Mouse (Mus musculus): Measurements from ENCODE around the gene Ormdl2. TPM values are rescaled to one million over a fixed set of nuclear protein-coding genes. Genes with fewer than 3 reads are reported as not detected.
A peak's percentile ranks its signal among the peaks of the same experiment; 100 is the strongest.

Ormdl2 gene
- polyA plus RNA-seq, 1 experiment = 36.4 TPM

DNA sequence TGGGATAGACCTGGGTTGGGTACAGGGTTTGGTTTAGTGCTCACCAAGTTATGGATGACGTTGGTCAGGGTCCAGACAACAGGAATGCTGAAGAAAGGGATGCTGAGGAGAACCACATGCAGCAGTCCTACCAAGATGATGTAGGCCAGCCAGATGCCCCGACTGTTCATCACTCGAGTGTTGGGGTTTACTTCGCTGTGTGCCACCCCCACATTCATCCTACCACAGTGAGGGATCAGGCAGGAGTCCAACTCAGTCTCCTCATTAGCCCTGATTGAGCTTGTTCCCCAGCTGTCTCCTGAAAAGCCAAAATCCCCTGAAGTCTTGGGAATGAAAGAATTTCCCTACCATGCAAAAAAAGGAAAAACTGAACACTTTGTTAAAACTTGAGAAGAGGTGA, 1.2 kb downstream of the Ormdl2 start:
- peaks cover 3% of the 10 kb centered on the region; the same call in 1 of the 2 replicates for H3K4me1 ChIP-seq (ENCODE audit: control insufficient read depth, insufficient read depth, insufficient read length, low read length)
- no peak overlapping the region for H3K4me3 ChIP-seq (ENCODE audit: insufficient read depth, low read depth, low read length)
- no peak overlapping the region for H3K27ac ChIP-seq (replicated peaks; ENCODE audit: low read depth, low read length)

DNA sequence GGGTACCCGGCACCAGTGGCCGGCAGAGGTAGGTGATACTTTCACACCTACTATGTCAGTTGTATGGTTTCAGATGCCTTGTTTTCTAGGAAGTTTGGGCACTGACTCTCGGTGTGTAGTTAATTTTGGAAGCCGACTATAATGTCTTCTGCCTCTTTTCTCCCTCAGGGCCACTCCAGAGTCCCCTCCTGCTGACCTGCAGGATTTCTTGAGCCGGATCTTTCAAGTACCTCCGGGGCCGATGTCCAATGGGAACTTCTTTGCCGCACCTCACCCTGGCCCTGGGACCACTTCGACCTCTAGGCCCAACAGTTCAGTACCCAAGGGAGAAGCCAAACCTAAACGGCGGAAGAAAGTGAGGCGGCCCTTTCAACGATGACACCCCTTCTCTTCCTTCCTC, 4.4 kb downstream of the Ormdl2 start, which contains the start of gene Sarnp:
TSS of gene Sarnp (plus strand) at position 301 of the 400 bp plus-strand sequence.
- H3K4me1 ChIP-seq (ENCODE audit: control insufficient read depth, insufficient read depth, insufficient read length, low read length) = no peaks in the 10 kb centered on the region
- no peak within 1 kb of the TSS for H3K27ac ChIP-seq (replicated peaks; ENCODE audit: low read depth, low read length)
- no peak within 1 kb of the TSS for H3K4me3 ChIP-seq (ENCODE audit: insufficient read depth, low read depth, low read length)

DNA sequence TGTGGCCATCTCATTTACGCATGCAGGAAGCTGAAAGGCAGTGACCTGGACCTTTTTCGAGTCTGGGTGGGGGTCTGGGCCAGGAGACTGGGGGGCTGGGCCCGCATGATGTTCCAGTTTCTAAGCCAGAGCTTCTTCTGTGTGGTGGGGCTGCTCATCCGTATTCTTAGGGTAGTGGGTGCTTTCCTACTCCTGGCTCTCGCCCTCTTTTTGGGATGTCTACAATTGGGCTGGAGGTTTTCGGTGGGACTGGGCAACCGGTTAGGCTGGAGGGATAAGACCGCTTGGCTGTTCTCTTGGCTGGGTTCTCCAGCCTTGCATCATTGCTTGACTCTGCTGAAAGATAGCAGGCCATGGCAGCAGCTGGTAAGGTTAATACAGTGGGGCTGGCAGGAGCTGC, 14.4 kb downstream of the Ormdl2 start:
- H3K27ac ChIP-seq (replicated peaks; ENCODE audit: low read depth, low read length) = no peak overlapping the region
- H3K4me3 ChIP-seq (ENCODE audit: insufficient read depth, low read depth, low read length) = peak overlapping the region; percentile 46
- peaks cover 19% of the 10 kb centered on the region for H3K4me1 ChIP-seq (ENCODE audit: control insufficient read depth, insufficient read depth, insufficient read length, low read length)

DNA sequence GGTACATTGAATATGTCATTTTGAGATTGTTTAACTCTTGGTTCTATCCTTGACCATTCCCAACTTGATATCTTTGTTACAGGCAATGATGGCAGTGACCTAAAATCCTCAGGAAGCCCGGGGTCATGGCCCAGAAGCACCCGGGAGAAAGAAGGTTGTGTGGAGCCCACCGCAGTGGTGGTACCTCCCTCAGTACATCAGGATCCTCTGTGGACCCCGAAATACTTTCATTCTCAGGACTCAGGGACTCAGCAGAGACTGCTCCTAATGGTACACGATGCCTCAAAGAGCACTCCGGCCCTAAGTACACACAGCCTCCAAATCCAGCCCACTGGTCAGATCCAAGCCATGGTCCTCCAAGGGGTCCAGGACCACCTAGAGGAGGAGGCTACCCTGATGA, 15.4 kb downstream of the Ormdl2 start:
- peaks cover 19% of the 10 kb centered on the region for H3K4me1 ChIP-seq (ENCODE audit: control insufficient read depth, insufficient read depth, insufficient read length, low read length)
- no peak overlapping the region for H3K27ac ChIP-seq (replicated peaks; ENCODE audit: low read depth, low read length)
- peak overlapping the region; percentile 46 for H3K4me3 ChIP-seq (ENCODE audit: insufficient read depth, low read depth, low read length)

DNA sequence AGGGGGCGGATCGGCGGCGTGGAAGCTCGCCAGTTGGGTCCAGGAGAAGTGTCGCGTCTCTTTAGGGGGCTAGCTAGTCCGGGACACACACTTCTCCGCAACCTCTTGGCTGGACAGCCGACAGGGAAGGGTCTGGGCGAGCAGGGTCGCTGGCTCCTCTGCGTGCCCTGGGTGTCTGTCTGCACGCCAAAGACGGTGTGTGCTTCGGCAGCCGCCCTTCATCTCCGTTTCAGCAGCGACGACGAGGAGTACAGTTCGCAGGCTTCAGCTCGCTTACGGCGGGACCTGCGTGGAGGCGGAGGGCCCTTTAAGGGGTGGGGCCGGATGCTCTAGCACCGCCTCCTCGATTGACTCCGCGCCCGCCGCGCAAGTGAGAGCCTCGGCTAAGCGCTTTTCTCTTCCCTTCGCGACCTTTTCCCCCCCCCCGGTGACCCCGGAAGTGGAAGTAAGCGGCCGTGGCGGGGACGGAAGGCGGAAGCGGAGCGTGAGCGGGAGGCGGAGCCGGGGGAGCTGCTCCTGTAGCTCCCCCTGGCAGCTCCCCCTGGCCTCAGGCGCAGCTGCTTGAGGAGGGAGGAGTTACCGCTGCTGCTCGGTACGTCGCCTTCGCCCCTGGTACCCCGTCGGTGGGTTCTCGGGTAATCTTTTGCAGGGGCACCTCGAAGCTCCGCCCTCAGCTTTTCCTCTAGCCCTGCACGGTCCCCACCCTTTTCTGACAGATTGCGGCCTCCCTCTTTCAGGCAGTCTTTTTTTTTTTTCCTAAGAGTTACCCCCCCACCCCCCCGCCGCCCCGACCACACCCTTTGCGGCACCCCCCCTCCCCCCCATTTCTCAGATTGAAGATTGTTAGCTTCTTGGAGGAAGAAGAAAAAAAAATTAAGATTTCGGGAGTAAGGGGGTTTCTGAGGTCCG, 16.1 kb downstream of the Ormdl2 start:
- Histone ChIP-seq H3K4me3 (ENCODE audit: insufficient read depth, low read depth, low read length) (peak overlapping the region; percentile 92), H3K4me1 (ENCODE audit: control insufficient read depth, insufficient read depth, insufficient read length, low read length) (peaks cover 19% of the 10 kb centered on the region), H3K27ac (replicated peaks; ENCODE audit: low read depth, low read length) (peak overlapping the region; percentile 96)

DNA sequence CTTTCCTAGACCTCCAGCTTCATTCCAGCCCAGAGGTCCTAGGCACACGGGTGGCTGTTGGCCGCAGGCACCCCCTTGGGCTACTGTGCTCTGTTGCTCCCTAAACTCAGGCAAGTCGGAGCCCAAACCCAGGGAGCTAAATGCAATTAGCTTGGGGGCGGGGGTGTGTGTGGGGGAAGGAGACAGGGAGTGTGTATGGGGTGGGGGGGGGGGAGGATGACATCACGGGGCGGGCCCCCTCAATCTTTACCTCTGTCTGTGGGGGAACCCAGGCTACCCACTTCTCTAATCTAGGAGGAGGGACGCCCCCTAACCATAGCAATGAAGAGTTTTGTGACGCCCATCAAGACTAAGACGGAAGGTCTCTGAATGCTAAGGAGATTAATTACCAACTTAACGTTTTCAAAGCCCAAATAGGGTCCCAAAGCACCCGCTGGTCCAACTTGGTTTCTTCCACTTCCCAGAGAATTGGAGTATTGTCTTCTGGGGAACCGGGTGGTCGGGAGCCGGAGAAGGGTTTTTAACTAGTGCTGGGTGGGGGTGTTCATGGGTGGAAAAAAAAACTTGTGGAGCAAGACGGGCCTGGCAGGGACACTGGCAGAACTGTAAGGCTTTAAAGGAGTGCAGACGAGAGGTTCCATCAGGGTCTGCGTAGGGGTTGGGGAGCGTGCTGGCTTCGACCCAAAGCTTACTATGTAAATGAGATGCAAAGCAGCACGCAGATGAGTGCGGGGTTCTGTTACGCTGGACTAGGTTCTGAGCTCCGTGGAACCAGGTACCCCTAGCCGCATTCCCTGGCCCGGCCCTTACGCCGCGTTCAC, 17.0 kb downstream of the Ormdl2 start, which contains the start of gene Tmem198b:
TSS of gene Tmem198b (minus strand) at position 100 of the 821 bp plus-strand sequence.
- H3K27ac ChIP-seq (replicated peaks; ENCODE audit: low read depth, low read length) = peak within 1 kb of the TSS; percentile 96
- peaks cover 18% of the 10 kb centered on the region for H3K4me1 ChIP-seq (ENCODE audit: control insufficient read depth, insufficient read depth, insufficient read length, low read length)
- H3K4me3 ChIP-seq (ENCODE audit: insufficient read depth, low read depth, low read length) = peak within 1 kb of the TSS; percentile 92

DNA sequence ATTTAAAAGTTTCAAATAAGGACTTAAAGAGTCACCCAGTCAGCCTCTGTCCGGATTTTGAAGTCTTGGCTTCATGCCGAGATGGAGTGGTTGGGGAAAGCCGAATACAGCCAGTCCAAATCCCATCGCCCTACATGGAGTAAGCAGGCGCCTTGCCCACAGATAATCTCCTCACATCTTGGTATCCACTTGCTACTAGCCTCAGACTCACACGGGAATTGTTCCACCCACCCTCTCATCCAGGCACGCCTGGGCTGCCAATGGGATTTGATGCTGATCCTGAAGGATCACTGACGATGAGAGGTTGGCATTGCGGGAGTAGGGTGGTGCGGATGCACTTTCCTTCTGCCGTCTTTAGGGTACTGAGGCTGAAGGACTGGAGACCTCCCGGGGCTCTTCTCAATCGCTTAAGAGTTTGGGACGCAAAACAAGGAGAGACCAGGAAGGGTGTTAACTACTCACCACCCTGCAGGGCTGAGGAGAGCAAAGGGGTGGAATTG, 17.6 kb downstream of the Ormdl2 start, which contains the start of gene Dnajc14:
TSS of gene Dnajc14 (plus strand) at position 292 of the 500 bp plus-strand sequence.
- peaks cover 14% of the 10 kb centered on the region for H3K4me1 ChIP-seq (ENCODE audit: control insufficient read depth, insufficient read depth, insufficient read length, low read length)
- peak within 1 kb of the TSS; percentile 96 for H3K27ac ChIP-seq (replicated peaks; ENCODE audit: low read depth, low read length)
- H3K4me3 ChIP-seq (ENCODE audit: insufficient read depth, low read depth, low read length) = peak within 1 kb of the TSS; percentile 92

DNA sequence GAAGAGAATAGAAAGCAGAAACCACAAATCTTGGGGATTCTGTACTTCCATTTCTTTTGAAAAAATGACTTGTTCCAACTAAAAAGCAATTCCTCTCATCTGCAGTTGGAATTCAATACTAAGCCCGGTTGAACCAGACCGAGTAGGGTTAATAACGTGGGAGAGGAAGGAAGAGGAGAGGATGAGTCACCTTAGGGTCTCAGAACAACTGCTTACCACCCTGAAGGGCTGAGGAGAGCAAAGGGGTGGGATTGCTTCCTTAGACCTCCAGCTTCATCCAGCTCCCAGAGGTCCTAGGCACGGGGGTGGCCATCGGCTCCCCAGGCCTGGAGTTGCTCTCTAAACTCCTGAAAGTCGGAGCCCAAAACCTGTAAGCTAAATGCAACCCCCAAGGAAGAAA, 18.1 kb downstream of the Ormdl2 start:
- Histone ChIP-seq H3K4me3 (ENCODE audit: insufficient read depth, low read depth, low read length) (peak overlapping the region; percentile 92), H3K27ac (replicated peaks; ENCODE audit: low read depth, low read length) (peak overlapping the region; percentile 91), H3K4me1 (ENCODE audit: control insufficient read depth, insufficient read depth, insufficient read length, low read length) (peaks cover 10% of the 10 kb centered on the region)

DNA sequence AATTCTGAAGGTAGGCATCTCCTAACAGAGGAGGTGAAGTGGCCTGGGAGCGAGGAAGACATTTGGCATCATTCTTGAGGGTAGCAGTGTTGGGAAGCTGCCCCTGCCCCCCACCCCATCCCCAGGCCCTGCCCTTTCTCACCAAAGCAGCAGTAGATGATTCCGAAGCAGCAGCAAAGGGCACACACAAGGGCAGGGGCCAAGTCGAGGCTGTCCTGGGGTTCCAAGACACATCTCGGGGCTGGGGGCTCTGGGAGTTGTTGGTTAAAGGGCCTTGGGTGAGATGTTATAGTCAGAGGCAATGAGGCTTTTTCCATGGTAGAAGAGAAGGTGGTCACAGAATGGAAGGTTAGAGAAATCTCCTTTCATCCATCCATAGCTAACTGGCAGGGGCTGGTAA, 18.5 kb downstream of the Ormdl2 start:
- peak overlapping the region; percentile 92; the same call in 1 of the 2 replicates for H3K4me3 ChIP-seq (ENCODE audit: insufficient read depth, low read depth, low read length)
- no peak overlapping the region for H3K27ac ChIP-seq (replicated peaks; ENCODE audit: low read depth, low read length)
- peaks cover 10% of the 10 kb centered on the region for H3K4me1 ChIP-seq (ENCODE audit: control insufficient read depth, insufficient read depth, insufficient read length, low read length)

DNA sequence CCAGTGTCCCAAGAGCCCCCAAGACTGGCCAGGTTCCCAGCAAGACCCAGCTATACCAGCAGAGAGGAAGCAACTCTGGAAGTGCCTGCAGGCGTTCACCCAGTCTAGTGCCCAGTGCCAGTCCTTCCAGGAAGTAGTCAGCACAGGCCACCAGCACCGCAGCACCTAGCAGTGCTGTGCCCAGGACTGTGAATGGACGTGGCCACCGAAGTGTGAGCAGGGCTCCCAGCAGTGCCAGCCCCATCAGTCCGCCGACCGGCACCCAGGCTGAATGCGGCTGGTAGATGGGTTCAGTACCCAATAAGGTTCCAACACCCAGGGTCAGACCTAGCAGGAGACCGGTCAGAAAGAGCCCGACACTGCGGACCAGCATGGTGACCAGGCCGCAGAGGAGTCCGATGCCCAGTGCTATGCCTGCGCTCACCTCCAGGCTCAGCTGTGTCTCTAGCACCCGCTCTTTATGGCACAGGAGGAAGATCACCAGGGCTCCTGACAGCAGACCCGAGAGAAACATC, 19.4 kb downstream of the Ormdl2 start:
- no peak overlapping the region for H3K27ac ChIP-seq (replicated peaks; ENCODE audit: low read depth, low read length)
- H3K4me3 ChIP-seq (ENCODE audit: insufficient read depth, low read depth, low read length) = no peak overlapping the region
- H3K4me1 ChIP-seq (ENCODE audit: control insufficient read depth, insufficient read depth, insufficient read length, low read length) = peaks cover 8% of the 10 kb centered on the region

DNA sequence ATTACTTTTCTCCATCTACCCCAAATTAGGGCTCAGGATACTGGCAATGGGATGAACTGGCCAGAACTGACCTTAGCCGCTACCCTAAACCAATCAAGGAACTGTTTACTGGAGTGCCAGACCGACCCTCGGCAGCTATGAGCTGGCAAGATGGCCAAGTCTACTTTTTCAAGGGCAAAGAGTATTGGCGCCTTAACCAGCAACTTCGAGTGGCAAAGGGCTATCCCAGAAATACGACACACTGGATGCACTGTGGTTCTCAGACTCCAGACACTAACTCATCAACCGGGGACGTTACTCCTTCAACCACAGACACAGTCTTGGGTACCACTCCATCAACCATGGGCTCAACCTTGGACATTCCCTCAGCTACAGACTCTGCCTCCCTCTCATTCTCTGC, 22.8 kb downstream of the Ormdl2 start:
- Histone ChIP-seq H3K4me1 (ENCODE audit: control insufficient read depth, insufficient read depth, insufficient read length, low read length) (no peaks in the 10 kb centered on the region), H3K4me3 (ENCODE audit: insufficient read depth, low read depth, low read length) (no peak overlapping the region), H3K27ac (replicated peaks; ENCODE audit: low read depth, low read length) (no peak overlapping the region)

DNA sequence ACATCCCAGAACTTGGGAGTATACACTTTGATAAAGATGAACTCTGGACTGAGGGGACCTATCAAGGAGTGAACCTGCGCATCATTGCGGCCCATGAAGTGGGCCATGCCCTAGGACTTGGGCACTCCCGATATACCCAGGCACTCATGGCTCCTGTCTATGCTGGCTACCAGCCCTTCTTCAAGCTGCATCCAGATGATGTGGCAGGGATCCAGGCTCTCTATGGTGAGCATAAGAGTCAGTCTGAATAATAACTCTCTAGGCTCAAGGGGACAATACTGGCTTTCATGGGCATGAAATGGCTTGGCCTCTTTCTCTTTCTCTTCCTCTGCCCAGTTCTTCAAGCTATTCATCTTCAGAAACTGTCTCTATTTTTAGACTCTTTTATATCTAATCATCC, 25.9 kb downstream of the Ormdl2 start:
- Histone ChIP-seq H3K4me3 (ENCODE audit: insufficient read depth, low read depth, low read length) (no peak overlapping the region), H3K27ac (replicated peaks; ENCODE audit: low read depth, low read length) (no peak overlapping the region), H3K4me1 (ENCODE audit: control insufficient read depth, insufficient read depth, insufficient read length, low read length) (0 out of 2 replicates have a peak, but pooled peaks cover under 1% of the 10 kb centered on the region)

DNA sequence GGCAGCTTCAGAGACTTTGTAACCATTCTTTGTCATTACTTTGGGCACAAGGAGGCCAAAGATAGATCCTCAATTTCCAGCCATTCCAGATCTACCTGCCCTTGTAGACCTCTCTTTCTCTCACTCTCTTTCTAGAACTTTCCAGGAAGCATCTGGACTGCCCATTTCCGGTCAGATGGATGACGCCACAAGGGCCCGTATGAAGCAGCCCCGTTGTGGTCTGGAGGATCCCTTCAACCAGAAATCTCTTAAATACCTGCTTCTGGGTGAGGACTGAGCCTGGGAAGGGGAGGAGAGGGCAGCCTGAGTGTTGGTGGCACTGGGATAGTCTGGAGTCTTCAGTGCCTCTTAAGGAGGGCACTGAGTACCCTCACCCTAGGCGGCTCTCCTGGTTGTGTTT, 27.1 kb downstream of the Ormdl2 start:
- H3K4me1 ChIP-seq (ENCODE audit: control insufficient read depth, insufficient read depth, insufficient read length, low read length) = 0 out of 2 replicates have a peak, but pooled peaks cover 3% of the 10 kb centered on the region
- H3K4me3 ChIP-seq (ENCODE audit: insufficient read depth, low read depth, low read length) = no peak overlapping the region
- no peak overlapping the region for H3K27ac ChIP-seq (replicated peaks; ENCODE audit: low read depth, low read length)

DNA sequence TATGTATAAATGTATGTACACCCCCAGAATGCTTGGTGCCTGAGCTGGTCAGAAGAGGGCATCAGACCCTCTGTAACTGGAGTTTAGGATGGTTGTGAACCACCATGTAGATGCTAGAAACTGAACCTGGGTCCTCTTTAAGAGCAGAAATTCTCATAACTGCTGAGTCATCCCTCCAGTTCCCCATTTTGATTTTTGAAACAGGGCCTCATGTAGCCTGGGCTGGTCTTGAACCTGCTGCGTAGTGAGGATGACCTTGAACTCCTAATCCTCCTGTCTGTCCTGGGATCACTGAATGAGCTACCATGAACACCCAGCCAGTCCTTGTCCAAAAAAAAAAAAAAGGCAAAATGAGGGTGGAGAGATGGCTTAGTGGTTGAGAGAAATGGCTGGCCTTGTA, 28.2 kb downstream of the Ormdl2 start:
- Histone ChIP-seq H3K27ac (replicated peaks; ENCODE audit: low read depth, low read length) (no peak overlapping the region), H3K4me1 (ENCODE audit: control insufficient read depth, insufficient read depth, insufficient read length, low read length) (0 out of 2 replicates have a peak, but pooled peaks cover 3% of the 10 kb centered on the region), H3K4me3 (ENCODE audit: insufficient read depth, low read depth, low read length) (no peak overlapping the region)

DNA sequence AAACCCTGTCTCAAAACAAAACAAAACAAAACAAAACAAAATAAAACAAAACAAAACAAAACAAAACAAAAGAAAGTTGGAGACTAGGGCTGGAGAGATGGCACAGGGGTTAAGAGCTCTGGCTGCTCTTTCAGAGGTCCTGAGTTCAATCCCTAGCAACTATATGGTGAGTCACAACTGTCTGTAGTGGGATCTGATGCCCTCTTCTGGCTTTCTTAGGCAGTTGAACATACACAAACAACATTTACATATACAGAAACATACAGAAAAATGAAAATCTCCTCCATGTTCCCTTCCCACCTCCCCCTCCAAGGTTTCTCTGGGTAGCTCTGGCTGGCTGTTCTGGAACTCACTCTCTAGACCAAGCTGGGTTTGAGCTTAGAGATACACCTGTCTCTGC, 29.4 kb downstream of the Ormdl2 start:
- no peak overlapping the region for H3K27ac ChIP-seq (replicated peaks; ENCODE audit: low read depth, low read length)

More for the DNA sequence above, 29.4 kb downstream of the Ormdl2 start:
- H3K4me1 ChIP-seq (ENCODE audit: control insufficient read depth, insufficient read depth, insufficient read length, low read length) = 0 out of 2 replicates have a peak, but pooled peaks cover 3% of the 10 kb centered on the region
- no peak overlapping the region for H3K4me3 ChIP-seq (ENCODE audit: insufficient read depth, low read depth, low read length)
